Comparison of ENCODE assay signal across 7 mouse cellular contexts in the genomic region with DNA sequence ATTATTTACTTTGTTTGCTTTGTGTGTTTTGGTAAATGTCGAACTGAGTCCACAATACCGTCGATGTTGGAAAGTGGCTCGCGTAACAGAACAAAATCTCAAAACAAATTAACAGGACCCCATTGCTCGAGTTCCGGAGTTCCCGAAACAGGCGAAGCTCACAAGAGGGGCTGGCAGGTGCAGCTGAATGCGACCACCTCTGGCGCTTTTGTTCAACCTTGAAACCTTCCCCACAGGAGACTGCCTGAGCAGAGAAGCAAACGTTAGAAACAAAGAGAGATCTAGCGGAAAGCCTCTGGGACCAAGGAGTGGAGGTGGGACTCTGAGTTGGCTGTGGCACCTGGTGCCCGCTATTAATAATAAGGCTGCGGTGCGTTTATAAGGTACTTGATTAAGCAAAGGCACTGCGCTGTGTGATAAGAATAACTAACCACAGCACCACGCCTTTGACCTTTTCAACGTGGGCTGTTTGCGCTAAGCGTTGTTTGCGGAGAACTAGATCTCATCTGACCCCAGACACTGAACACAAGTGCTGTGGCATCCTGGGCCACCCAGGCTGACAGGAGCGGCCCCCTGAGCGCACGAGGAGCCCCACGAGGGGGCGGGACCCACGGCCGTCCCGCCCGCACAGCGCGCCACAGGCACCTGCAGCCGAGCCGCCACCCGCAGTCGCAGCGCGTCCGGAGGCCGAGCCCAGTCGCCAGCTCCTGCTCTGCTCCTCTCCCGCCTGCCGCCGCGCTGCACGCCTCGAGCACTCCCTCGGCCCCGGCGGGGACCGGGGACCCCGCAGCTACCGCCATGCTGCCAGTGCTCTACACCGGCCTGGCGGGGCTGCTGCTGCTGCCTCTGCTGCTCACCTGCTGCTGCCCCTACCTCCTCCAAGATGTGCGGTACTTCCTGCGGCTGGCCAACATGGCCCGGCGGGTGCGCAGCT. TPM values are rescaled to one million over a fixed set of nuclear protein-coding genes. Genes with fewer than 3 reads are reported as not detected.
DNase-seq lines count a peak whose midpoint lies in the region; ATAC-seq lines count a peak whose summit lies in the region.

A gene (plus strand): TSS at position 51 of the 934 bp plus-strand sequence.

- no peaks in the 10 kb centered on the region for H3K9me3 ChIP-seq in embryonic facial prominence, embryonic 12.5 days
- H3K9me3 ChIP-seq in hindbrain, embryonic 13.5 days = no peaks in the 10 kb centered on the region

- H3K4me2 ChIP-seq in embryonic facial prominence, embryonic 12.5 days (replicated peaks) = peak within 1 kb of the TSS; percentile 98
- H3K4me2 ChIP-seq in hindbrain, embryonic 13.5 days = peak within 1 kb of the TSS; percentile 95

- ATAC-seq in embryonic facial prominence, embryonic 12.5 days (ENCODE audit: insufficient number of reproducible peaks, insufficient read depth, low FRiP score, low TSS enrichment) = peak; percentile 76
- peak; percentile 89 for ATAC-seq in hindbrain, embryonic 13.5 days (ENCODE audit: low FRiP score)

- peak; percentile 12 to 23 for DNase-seq in B cell, adult 2 months
- DNase-seq in Muller cell, postnatal 12 days (ENCODE audit: inconsistent ontology term) = peak; percentile 43
- peak; percentile 11 for DNase-seq in left cerebral cortex, adult 11 months (ENCODE audit: low spot score)
- peak; percentile 14 to 43 for DNase-seq in lung, postnatal 4 days
- DNase-seq in right cerebral cortex, postnatal 14 days = peak; percentile 22

- H3K36me3 ChIP-seq in embryonic facial prominence, embryonic 12.5 days = no peaks in the 10 kb centered on the region
- H3K36me3 ChIP-seq in hindbrain, embryonic 13.5 days = no peaks in the 10 kb centered on the region

- H3K27ac ChIP-seq in embryonic facial prominence, embryonic 12.5 days = no peak within 1 kb of the TSS
- H3K27ac ChIP-seq in hindbrain, embryonic 13.5 days = peak within 1 kb of the TSS; percentile 76

- peaks cover 52% of the 10 kb centered on the region for H3K27me3 ChIP-seq in embryonic facial prominence, embryonic 12.5 days
- H3K27me3 ChIP-seq in hindbrain, embryonic 13.5 days = peaks cover 48% of the 10 kb centered on the region

- whole genome bisulfite sequencing in embryonic facial prominence, embryonic 12.5 days = 1% methylated on average over 61 of the region's 61 CpGs
- WGBS in hindbrain, embryonic 13.5 days = under 1% methylated on average over 56 of the region's 61 CpGs

- peaks cover 12% of the 10 kb centered on the region for H3K4me1 ChIP-seq in embryonic facial prominence, embryonic 12.5 days
- H3K4me1 ChIP-seq in hindbrain, embryonic 13.5 days (replicated peaks) = peaks cover 16% of the 10 kb centered on the region

- peak within 1 kb of the TSS; percentile 41 for H3K9ac ChIP-seq in embryonic facial prominence, embryonic 12.5 days
- H3K9ac ChIP-seq in hindbrain, embryonic 13.5 days = peak within 1 kb of the TSS; percentile 82

- H3K4me3 ChIP-seq in embryonic facial prominence, embryonic 12.5 days = peak within 1 kb of the TSS; percentile 52
- peak within 1 kb of the TSS; percentile 73 for H3K4me3 ChIP-seq in hindbrain, embryonic 13.5 days

RNA-seq across cellular contexts. Expression of the gene that starts here (rescaled TPM):
- polyA plus RNA-seq in embryonic facial prominence, embryonic 12.5 days (2016; fragmentation: Nextera tagmentation; extraction: Ambion mirVana) = 4.3 and 4.5 TPM in 2 replicates
- 6.4 and 6.7 TPM in 2 replicates for polyA plus RNA-seq in hindbrain, embryonic 13.5 days (2015; fragmentation: Nextera tagmentation; extraction: Ambion mirVana)
